Mouse (Mus musculus): ENCODE data around the gene Daam2.

Gene Daam2

DNA sequence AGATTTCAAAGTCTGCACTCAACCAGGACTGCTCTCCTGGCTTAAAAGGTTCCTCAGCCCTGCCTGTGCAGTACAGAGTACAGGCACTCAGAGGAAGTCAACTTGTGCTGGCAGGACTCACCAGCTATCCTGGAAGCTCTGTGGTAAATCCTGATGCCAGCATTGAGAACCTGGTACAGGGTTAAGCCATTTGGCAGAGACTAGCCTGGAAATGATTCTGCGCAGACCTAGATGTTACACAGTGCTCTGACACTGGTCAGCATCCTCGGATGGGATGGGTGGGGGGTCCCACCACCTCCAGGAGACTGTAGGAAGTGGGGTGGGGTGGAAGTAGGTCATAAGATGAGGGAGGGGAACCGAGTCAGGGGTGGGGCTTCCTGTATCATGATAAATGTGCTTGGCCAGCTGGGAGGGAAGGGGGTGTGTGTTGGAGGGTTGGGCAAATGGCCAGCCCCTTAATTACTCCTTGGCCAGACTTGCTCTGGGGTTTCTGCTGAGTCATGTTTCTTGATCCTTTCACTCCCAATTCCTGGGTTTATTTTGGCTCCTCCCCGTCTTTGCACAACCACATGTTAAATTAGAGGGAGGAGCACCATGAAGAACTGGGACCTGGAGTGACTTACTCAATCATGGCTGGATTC is 132.0 kb downstream of the Daam2 start:
- peak; percentile 80 to 83 for DNase-seq (ENCODE audit: low spot score in 2 of 2)

DNA sequence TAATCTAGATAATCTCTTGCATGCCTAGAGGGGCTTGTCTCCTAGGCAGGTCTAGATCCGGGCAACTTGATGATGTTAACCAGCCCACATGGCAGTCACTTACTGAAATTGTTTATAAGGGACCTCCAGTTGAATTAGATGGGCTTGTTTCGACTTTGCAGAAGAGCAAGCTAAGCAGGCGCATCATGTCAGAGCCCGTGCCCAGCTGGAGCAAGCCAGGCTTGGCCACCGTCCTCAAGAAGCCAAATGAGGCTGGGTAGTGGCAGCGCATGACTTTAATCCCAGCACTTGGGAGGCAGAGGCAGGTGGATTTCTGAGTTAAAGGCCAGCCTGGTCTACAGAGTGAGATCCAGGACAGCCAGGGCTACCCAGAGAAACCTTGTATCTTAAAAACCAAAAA is 133.0 kb downstream of the Daam2 start:
- no peak for DNase-seq (ENCODE audit: low spot score in 2 of 2)

DNA sequence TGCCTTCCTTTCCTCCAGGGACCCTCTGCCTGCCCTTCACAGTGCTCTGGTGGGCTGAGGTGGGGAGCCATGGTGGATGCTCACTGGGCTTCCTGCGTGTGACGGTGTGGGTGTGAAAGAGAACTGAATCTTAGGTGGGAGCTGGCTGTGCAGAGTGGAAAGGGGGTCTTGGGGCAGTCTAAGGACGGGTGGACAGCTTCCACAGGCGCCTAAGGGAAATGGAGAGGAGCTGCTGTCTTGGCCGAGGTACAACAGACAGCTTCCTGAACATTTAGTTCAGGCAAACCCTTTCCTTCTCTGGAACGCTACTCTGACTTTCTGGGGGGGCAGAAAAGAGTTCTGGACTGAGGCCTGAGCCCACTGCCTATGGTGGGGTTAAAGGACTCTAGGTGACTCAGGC is 134.0 kb downstream of the Daam2 start:
- no peak for DNase-seq (ENCODE audit: low spot score in 2 of 2)

DNA sequence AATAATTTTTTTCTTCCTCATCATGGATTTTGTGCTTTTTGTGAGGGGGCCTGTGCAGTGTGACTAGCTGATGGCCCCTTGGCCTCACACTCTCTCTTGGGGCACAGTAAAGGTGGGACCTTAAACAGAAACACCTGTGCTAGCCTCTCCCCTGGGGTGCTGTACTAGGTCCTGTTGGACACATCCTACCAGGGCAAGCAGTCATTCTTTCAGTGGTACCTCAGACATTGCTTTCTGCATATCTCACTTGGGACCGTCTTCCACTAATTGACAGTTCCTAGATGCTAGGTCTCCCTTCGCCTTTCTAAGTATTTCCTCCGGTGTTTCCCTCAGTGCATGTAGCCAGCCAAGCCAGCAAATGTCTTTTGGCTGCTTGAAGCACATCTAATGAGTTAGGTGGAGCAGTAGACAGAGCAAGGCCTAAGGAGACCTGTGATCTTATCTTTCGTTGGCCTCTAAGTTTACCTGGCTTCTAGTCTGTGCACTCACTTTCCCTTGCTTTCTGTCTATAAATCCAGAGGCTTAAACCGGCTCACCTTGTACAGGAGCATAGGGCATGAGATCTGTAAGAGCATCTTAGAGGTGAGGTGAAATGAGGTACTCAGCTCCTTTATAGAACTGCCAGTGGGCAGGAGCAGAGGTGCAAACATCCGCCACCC is 134.5 kb downstream of the Daam2 start:
- DNase-seq (ENCODE audit: low spot score in 2 of 2) = no peak

DNA sequence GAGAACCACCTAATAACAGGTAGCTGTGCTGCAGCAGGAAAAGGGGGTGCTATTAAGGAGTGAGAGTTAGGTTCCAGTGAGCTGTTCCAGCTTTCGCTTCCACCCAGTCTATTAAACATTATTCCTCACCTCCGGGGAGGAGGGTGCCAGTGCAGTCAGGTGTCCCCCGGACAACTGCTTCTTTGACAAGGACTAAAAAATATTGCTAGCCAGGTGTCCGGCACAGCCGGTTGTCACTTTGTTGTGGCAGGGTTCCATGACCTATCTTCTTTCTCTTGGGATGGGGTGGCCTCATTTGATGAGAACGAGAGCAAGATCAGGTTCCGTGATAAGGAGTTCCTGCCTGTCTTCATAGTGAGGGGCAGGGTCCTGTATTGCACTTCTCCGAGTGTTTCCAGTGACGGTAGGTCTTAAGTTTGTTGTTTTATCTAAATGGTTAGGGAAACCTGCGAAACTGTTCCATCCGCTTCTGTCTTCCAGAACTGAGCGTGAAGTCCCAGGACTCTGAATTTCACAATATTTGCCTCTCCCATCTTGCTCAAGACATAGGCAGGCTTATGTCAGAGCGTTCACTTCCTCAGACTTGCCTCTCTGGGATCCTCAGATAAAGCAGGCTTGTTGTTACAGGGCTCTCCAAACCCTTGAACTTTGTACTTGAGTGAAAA is 135.3 kb downstream of the Daam2 start:
- peak; percentile 44 to 46 for DNase-seq (ENCODE audit: low spot score in 2 of 2)

DNA sequence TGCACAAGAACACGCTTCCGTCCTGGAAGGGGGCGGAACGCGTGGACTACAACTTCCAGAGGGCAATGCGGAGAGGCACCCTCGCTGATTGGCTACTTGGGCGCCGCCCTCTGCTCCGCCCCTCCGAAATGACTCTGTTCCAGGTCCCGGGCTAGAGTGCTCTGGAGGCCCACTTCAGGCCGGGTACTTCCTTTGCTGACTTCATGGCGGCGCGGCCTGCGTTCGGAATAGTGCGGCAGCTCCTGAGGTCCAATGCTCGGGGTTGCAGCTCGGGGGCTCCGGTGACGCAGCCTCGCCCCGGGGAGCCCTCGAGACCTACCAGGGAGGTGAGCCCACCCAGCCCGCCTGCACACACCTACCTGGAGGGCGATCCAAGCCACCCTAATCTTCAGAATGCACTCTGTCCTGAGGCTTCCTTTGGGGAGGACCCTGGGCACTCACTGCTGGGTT is 135.9 kb downstream of the Daam2 start, which contains the start of gene Mocs1:
Gene Mocs1 (plus strand): TSS at position 124 of the 450 bp plus-strand sequence.
- DNase-seq (ENCODE audit: low spot score in 2 of 2) = peak; percentile 93 to 96

DNA sequence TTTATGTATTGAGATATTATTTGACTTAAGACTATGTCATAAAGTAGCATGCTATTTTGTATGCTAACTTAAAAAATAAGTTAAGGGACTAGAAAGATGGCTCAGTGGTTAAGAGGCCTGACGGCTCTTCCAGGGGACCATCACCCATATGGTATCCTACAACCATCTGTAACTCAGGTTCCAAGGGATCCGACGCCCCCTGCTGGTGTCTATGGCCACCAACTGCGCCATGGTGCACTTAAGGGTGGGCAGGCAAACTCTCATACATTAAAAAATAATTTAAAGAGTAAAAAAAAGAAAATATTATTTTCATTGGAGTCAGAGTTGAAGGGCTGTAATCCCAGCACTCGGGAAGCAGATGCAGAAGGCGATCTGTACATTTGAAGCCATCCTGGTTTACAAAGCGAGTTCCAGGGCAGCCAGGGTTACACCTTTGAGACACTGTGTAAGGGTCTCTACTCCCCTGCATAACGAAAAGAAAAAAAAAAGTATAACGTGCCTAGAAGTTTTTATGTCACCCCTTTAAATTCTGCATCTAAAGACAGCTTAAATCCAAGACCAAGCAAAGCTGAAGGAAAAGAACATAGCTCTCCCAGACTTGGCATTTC is 136.4 kb downstream of the Daam2 start:
- DNase-seq (ENCODE audit: low spot score in 2 of 2) = no peak

DNA sequence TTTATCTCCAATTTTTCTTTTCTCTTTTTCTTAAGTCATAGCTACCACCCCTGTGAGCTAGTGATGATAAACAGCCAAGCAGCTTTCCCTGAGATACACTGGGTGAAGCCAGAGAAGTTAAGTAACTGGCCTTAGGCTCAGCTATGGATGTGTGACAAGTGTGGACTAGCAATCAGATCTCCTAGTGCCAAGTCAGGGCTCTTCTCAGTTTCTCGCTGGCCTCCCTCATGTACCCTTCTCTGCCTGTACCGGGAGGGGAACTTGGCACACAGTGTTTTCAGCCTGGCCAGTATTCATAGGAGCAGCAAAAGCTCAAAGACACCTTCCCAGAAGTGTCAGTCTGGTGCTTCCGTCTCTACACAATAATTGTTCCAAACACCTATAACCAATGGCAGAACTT is 140.3 kb downstream of the Daam2 start:
- DNase-seq (ENCODE audit: low spot score in 2 of 2) = no peak

DNA sequence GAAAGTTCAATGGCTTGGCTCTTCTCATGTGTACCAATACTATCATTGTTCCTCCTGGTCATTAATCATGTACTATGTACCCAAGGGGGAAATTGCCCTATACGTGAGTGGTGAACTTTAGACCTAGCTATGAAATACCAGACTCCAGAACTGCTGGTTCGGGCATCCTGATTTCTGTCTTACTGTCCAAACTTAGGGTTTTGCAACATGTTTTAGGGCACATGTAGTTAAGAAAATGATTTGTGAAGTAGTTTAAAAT is 141.1 kb downstream of the Daam2 start:
- DNase-seq (ENCODE audit: low spot score in 2 of 2) = no peak

DNA sequence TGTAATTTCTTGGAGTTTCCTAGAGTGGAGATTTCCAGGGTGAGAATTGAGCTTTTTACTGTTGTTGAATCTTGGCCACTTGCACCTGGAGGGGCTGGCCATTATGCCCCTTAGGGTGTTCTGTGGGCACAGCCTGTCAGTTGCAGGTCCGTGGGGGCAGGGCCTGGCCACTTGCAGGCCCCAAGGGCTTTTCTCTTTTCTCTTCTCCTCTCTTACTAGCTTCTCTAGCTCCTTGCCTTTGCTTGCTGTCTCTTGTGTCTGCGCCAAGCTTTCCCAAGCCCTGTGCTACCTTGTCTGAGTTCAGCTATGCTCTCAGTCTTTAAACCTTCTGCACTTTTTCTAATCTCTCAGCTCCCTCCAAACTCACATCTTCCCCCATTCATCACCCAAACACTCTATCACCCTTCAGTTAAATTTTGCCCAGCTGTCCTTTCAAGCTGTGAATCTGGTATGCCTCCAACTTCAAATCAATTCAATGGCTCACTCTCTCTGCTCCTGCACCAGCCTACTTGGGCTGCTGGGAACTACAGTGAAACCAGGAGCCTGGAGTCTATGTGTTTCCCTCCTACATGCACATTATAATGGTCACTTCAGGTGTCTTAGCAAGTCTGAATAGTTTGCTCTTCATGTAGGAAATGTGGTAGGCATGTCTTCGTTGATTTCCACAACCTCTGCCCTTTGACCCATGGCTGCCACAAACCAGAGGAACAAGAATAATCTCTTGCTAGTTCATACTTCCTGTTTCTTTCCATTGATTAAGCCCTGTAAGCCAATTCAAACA is 141.7 kb downstream of the Daam2 start:
- no peak for DNase-seq (ENCODE audit: low spot score in 2 of 2)

DNA sequence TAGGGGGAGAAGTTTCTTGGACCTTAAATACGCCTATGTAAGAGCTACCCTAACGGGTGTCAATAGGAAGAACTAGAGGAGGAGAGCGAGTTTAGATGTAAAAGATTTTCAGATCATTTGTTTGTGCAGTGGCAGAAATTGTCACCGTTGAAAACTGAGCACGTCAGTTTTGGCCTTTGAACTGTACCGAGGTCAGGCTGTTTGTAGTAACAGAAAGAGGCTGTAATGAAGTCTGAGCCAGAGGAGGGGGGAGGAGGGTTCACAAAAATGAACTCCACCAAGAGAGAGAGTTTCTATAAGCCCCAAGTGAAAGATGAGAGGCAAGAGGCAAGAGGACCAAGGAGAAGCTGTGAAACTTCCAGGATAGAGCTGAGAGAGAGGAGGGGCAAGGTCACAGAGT is 144.3 kb downstream of the Daam2 start:
- DNase-seq (ENCODE audit: low spot score in 2 of 2) = no peak

DNA sequence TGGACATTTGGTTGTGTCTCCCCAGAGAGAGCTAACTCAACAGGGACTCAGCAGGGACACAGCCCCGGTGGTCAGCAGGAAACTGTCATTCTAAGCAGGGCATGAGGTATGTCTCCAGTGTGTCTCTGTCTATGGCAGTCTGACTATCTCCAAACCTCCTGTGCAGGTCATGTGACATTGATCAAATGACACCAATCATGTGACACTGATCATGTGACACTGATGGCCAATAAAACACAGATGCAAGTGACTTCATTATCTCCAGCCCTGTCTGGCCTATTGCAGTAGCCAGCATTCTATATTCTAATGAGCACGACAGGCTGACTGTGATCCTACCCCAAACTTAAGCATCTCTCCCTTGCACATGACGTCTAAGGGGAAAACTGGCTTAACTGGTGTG is 147.9 kb downstream of the Daam2 start:
- DNase-seq (ENCODE audit: low spot score in 2 of 2) = no peak

DNA sequence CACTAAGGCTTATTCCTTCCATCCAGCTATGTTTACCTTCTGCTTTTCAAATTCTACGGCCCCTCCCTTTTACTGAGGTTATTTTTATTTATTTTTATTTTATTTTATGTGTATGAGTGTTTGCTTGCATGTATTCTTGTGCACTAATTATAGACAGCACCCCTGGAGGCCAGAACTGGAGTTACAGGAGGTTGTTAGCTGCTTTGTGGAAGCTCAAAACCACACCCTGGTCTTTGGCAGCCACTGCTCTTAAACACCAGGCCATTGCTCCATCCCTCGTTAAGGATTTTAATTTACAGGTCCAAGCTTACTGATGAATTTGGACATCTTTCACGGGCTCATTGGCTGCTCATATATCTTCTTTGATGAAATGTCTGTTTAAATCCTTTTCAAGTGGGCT is 150.6 kb downstream of the Daam2 start:
- DNase-seq (ENCODE audit: low spot score in 2 of 2) = no peak

DNA sequence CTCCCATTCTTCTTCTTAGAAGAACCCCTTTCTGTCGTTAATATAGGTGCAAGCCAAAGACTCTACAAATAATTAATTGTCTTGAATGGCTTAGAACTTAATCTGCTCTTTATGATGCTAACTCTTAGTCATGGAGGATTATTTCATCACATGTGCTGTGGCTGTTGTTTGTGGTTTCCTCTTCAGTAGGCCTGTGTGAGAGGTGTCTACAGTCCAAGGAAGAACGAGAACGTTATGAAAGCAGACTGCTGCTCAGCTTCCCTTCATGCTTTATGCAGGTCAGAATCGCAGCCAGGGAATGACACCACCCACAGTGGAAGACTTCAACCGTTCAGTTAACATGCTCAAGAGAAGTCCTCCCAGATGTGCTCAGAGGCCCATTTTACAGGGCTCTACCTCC is 151.2 kb downstream of the Daam2 start:
- DNase-seq (ENCODE audit: low spot score in 2 of 2) = no peak
